Mouse (Mus musculus): Measurements from ENCODE around the gene Irf6. TPM values are rescaled to one million over a fixed set of nuclear protein-coding genes. Genes with fewer than 3 reads are reported as not detected.

Gene Irf6
- polyA plus RNA-seq (2014; fragmentation: Nextera tagmentation; extraction: Ambion mirVana), result 7.4 and 16.1 TPM in 2 replicates

DNA sequence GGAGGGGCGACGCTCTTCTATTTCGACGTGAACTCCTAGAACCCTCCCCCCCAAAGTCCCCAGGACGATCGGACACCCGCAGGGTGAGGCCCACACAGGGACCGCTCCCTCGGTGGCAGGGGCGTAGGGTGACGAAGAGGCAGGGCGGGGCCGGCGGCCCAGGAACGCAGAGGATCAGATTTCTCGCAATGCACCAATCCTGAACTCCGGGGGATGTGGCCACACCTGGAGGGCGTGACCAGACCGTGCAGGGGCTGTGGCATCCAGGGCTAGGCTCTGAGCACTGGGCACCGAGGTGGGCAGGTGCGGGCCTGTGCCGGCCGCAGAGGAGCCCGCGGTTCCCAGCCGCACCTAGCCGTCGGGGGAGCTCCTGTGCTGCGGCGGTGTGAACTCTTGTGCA, at the start of gene Irf6:
Irf6 (plus strand) TSS at position 240 of the 400 bp plus-strand sequence.
- under 1% methylated on average over 30 of the region's 30 CpGs for WGBS
- Histone ChIP-seq H3K27ac (ENCODE audit: low read depth, low read length) (peak within 1 kb of the TSS; percentile 30; the same call in 1 of the 2 replicates), H3K4me1 (ENCODE audit: control insufficient read depth, insufficient read depth, low read length) (peaks cover 11% of the 10 kb centered on the region), H3K9me3 (ENCODE audit: control insufficient read depth, low read length) (no peaks in the 10 kb centered on the region), H3K9ac (ENCODE audit: low read depth, low read length) (peak within 1 kb of the TSS; percentile 52), H3K4me3 (ENCODE audit: low read length) (peak within 1 kb of the TSS; percentile 46), H3K36me3 (ENCODE audit: control insufficient read depth, insufficient read depth, low read length) (no peaks in the 10 kb centered on the region), H3K27me3 (ENCODE audit: control insufficient read depth, insufficient read depth, low read length) (peaks cover 28% of the 10 kb centered on the region), H3K4me2 (replicated peaks; ENCODE audit: low read depth, low read length) (peak within 1 kb of the TSS; percentile 60)
- ATAC-seq (ENCODE audit: low FRiP score, low TSS enrichment), result peak; percentile 97

DNA sequence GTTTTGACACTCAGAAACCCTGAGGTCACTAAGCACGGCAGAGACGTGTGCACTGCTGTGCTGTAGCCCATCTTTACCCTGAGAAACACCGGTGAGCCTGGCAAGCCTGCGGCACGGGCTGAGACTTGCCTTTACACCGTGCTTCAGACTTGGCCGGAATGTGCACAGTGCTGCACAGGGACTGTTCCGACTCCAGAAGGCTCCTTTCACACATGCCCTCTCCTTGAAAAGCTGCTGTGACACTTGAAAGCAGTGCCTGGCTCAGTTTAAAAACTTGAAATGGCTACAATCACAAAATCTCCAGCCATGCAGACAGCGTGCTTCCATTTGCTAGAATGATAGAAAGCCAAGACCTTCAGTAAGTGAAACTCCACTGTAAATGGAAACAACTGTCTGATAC, 40.8 kb upstream of the Irf6 start:
- Histone ChIP-seq H3K9me3 (ENCODE audit: control insufficient read depth, low read length) (no peaks in the 10 kb centered on the region), H3K9ac (ENCODE audit: low read depth, low read length) (no peak overlapping the region), H3K27ac (ENCODE audit: low read depth, low read length) (no peak overlapping the region), H3K4me3 (ENCODE audit: low read length) (no peak overlapping the region), H3K4me1 (ENCODE audit: control insufficient read depth, insufficient read depth, low read length) (no peaks in the 10 kb centered on the region), H3K4me2 (replicated peaks; ENCODE audit: low read depth, low read length) (no peak overlapping the region), H3K27me3 (ENCODE audit: control insufficient read depth, insufficient read depth, low read length) (no peaks in the 10 kb centered on the region), H3K36me3 (ENCODE audit: control insufficient read depth, insufficient read depth, low read length) (peaks cover 98% of the 10 kb centered on the region)
- ATAC-seq (ENCODE audit: low FRiP score, low TSS enrichment), result no peak
- WGBS, result 96% methylated on average over 9 of the region's 9 CpGs

DNA sequence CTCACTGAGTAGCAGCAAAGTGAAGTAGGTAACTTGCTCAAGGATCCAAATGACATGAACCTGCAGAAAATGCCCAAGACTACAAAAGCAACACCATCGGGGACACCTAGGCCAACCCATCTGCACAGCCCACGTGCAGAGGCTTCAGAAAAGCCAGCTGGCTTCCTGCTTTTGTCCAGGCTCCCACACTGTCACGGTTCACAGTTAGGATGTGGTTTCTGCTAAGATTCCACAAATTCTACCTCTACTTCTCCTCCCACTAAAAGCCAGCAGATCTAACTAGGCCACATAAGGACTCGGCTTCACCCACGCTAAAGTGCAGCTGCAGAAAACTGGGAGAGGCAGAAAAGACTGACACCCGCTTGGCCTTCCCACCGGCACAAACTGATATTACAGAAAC, 30.1 kb upstream of the Irf6 start:
- H3K9ac ChIP-seq (ENCODE audit: low read depth, low read length), result no peak overlapping the region
- H3K27ac ChIP-seq (ENCODE audit: low read depth, low read length), result no peak overlapping the region
- H3K4me1 ChIP-seq (ENCODE audit: control insufficient read depth, insufficient read depth, low read length), result no peaks in the 10 kb centered on the region
- ATAC-seq (ENCODE audit: low FRiP score, low TSS enrichment), result no peak
- no peak overlapping the region for H3K4me3 ChIP-seq (ENCODE audit: low read length)
- no peaks in the 10 kb centered on the region for H3K9me3 ChIP-seq (ENCODE audit: control insufficient read depth, low read length)
- H3K27me3 ChIP-seq (ENCODE audit: control insufficient read depth, insufficient read depth, low read length), result no peaks in the 10 kb centered on the region
- peaks cover 89% of the 10 kb centered on the region for H3K36me3 ChIP-seq (ENCODE audit: control insufficient read depth, insufficient read depth, low read length)
- H3K4me2 ChIP-seq (replicated peaks; ENCODE audit: low read depth, low read length), result no peak overlapping the region
- WGBS, result 93% methylated on average over 7 of the region's 7 CpGs

- H3K4me1 ChIP-seq (ENCODE audit: control insufficient read depth, insufficient read depth, low read length), result no peaks in the 10 kb centered on the region
- no peak overlapping the region for H3K9ac ChIP-seq (ENCODE audit: low read depth, low read length)
- H3K27ac ChIP-seq (ENCODE audit: low read depth, low read length), result no peak overlapping the region
- H3K4me2 ChIP-seq (replicated peaks; ENCODE audit: low read depth, low read length), result no peak overlapping the region
- no peak for ATAC-seq (ENCODE audit: low FRiP score, low TSS enrichment)
- no peaks in the 10 kb centered on the region for H3K9me3 ChIP-seq (ENCODE audit: control insufficient read depth, low read length)
- no peaks in the 10 kb centered on the region for H3K27me3 ChIP-seq (ENCODE audit: control insufficient read depth, insufficient read depth, low read length)
- peaks cover 88% of the 10 kb centered on the region for H3K36me3 ChIP-seq (ENCODE audit: control insufficient read depth, insufficient read depth, low read length)
- no peak overlapping the region for H3K4me3 ChIP-seq (ENCODE audit: low read length)
- 93% methylated on average over 6 of the region's 6 CpGs for WGBS
Observed at GRCm38 (mm10) chr1:193123290-193123689, 29.6 kb upstream of the Irf6 start.

- Histone ChIP-seq H3K27me3 (ENCODE audit: control insufficient read depth, insufficient read depth, low read length) (no peaks in the 10 kb centered on the region), H3K4me1 (ENCODE audit: control insufficient read depth, insufficient read depth, low read length) (peaks cover 9% of the 10 kb centered on the region), H3K9ac (ENCODE audit: low read depth, low read length) (no peak overlapping the region), H3K4me3 (ENCODE audit: low read length) (no peak overlapping the region), H3K4me2 (replicated peaks; ENCODE audit: low read depth, low read length) (no peak overlapping the region), H3K27ac (ENCODE audit: low read depth, low read length) (no peak overlapping the region), H3K9me3 (ENCODE audit: control insufficient read depth, low read length) (no peaks in the 10 kb centered on the region), H3K36me3 (ENCODE audit: control insufficient read depth, insufficient read depth, low read length) (peaks cover 63% of the 10 kb centered on the region)
- WGBS, result 79% methylated on average over 4 of the region's 4 CpGs
- no peak for ATAC-seq (ENCODE audit: low FRiP score, low TSS enrichment)
Observed at GRCm38 (mm10) chr1:193125835-193126234, 27.1 kb upstream of the Irf6 start.

GRCm38 (mm10) chr1:193128055-193128454, 24.9 kb upstream of the Irf6 start:
- 92% methylated on average over 6 of the region's 6 CpGs for WGBS
- Histone ChIP-seq H3K4me1 (ENCODE audit: control insufficient read depth, insufficient read depth, low read length) (peaks cover 9% of the 10 kb centered on the region), H3K36me3 (ENCODE audit: control insufficient read depth, insufficient read depth, low read length) (peaks cover 41% of the 10 kb centered on the region), H3K9ac (ENCODE audit: low read depth, low read length) (no peak overlapping the region), H3K4me2 (replicated peaks; ENCODE audit: low read depth, low read length) (no peak overlapping the region), H3K9me3 (ENCODE audit: control insufficient read depth, low read length) (no peaks in the 10 kb centered on the region), H3K27ac (ENCODE audit: low read depth, low read length) (no peak overlapping the region), H3K27me3 (ENCODE audit: control insufficient read depth, insufficient read depth, low read length) (no peaks in the 10 kb centered on the region), H3K4me3 (ENCODE audit: low read length) (no peak overlapping the region)
- no peak for ATAC-seq (ENCODE audit: low FRiP score, low TSS enrichment)

DNA sequence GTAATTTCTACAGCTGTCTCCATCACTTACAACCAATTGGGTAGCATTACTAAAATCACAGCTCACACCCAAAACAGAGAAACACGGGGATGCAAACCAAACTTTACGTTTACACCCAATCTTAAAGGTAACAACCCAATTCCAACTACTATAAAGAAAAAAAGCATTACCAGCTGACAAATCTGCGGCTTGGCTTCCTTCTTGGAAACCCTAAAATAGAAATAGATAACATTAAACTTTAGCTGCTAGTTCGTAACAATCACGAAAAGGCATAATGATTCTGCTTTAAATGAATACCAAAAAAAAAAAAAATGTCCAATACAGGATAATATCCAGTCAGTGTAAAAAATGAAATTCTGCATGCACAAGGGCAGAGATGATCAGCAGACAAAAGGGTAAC, 23.6 kb upstream of the Irf6 start:
- peak overlapping the region; percentile 60 for H3K4me2 ChIP-seq (replicated peaks; ENCODE audit: low read depth, low read length)
- peaks cover 9% of the 10 kb centered on the region for H3K4me1 ChIP-seq (ENCODE audit: control insufficient read depth, insufficient read depth, low read length)
- H3K9ac ChIP-seq (ENCODE audit: low read depth, low read length), result peak overlapping the region; percentile 86
- peak overlapping the region; percentile 98 for H3K4me3 ChIP-seq (ENCODE audit: low read length)
- 28% methylated on average over 5 of the region's 5 CpGs for WGBS
- H3K9me3 ChIP-seq (ENCODE audit: control insufficient read depth, low read length), result no peaks in the 10 kb centered on the region
- peaks cover 29% of the 10 kb centered on the region for H3K36me3 ChIP-seq (ENCODE audit: control insufficient read depth, insufficient read depth, low read length)
- ATAC-seq (ENCODE audit: low FRiP score, low TSS enrichment), result no peak
- no peaks in the 10 kb centered on the region for H3K27me3 ChIP-seq (ENCODE audit: control insufficient read depth, insufficient read depth, low read length)
- H3K27ac ChIP-seq (ENCODE audit: low read depth, low read length), result no peak overlapping the region

- under 1% methylated on average over 61 of the region's 61 CpGs for WGBS
- Histone ChIP-seq H3K36me3 (ENCODE audit: control insufficient read depth, insufficient read depth, low read length) (peaks cover 23% of the 10 kb centered on the region), H3K4me1 (ENCODE audit: control insufficient read depth, insufficient read depth, low read length) (peaks cover 9% of the 10 kb centered on the region), H3K9me3 (ENCODE audit: control insufficient read depth, low read length) (no peaks in the 10 kb centered on the region), H3K27me3 (ENCODE audit: control insufficient read depth, insufficient read depth, low read length) (no peaks in the 10 kb centered on the region), H3K27ac (ENCODE audit: low read depth, low read length) (no peak within 1 kb of the TSS), H3K9ac (ENCODE audit: low read depth, low read length) (peak within 1 kb of the TSS; percentile 86), H3K4me2 (replicated peaks; ENCODE audit: low read depth, low read length) (peak within 1 kb of the TSS; percentile 60), H3K4me3 (ENCODE audit: low read length) (peak within 1 kb of the TSS; percentile 98)
- ATAC-seq (ENCODE audit: low FRiP score, low TSS enrichment), result peak; percentile 94
Observed at GRCm38 (mm10) chr1:193129786-193130455, 23.0 kb upstream of the Irf6 start, which contains the start of gene Diexf. Gene Diexf, minus strand, starts transcription at chr1:193130272.

DNA sequence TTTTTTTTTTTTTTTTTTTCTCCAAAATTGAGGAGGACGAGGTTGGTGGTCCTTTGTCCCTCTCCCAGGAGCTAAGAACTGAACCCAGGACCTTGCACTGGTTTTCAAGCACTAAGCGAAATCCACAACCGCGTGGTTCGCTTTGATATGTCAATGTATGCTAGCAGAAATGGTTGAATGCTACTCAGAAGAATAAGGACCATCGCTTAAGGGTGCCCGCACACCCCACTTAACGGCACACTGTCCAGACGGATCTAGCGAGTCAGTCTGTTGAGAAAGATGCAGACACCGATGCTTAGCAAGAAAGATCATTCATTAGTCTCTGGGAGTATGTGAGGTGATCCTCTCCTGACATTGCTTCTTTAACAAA, 22.5 kb upstream of the Irf6 start:
- peak overlapping the region; percentile 60 for H3K4me2 ChIP-seq (replicated peaks; ENCODE audit: low read depth, low read length)
- 32% methylated on average over 11 of the region's 11 CpGs for WGBS
- peaks cover 20% of the 10 kb centered on the region for H3K36me3 ChIP-seq (ENCODE audit: control insufficient read depth, insufficient read depth, low read length)
- H3K27ac ChIP-seq (ENCODE audit: low read depth, low read length), result no peak overlapping the region
- H3K4me3 ChIP-seq (ENCODE audit: low read length), result peak overlapping the region; percentile 98
- peaks cover 9% of the 10 kb centered on the region for H3K4me1 ChIP-seq (ENCODE audit: control insufficient read depth, insufficient read depth, low read length)
- ATAC-seq (ENCODE audit: low FRiP score, low TSS enrichment), result no peak; the same call in 1 of the 2 replicates
- H3K9me3 ChIP-seq (ENCODE audit: control insufficient read depth, low read length), result no peaks in the 10 kb centered on the region
- peak overlapping the region; percentile 31; the same call in 1 of the 2 replicates for H3K9ac ChIP-seq (ENCODE audit: low read depth, low read length)
- H3K27me3 ChIP-seq (ENCODE audit: control insufficient read depth, insufficient read depth, low read length), result no peaks in the 10 kb centered on the region

Measured in kidney, embryonic 14.5 days (tissue).